Comparison of ENCODE assay signal across 25 mouse cellular contexts in the genomic region with DNA sequence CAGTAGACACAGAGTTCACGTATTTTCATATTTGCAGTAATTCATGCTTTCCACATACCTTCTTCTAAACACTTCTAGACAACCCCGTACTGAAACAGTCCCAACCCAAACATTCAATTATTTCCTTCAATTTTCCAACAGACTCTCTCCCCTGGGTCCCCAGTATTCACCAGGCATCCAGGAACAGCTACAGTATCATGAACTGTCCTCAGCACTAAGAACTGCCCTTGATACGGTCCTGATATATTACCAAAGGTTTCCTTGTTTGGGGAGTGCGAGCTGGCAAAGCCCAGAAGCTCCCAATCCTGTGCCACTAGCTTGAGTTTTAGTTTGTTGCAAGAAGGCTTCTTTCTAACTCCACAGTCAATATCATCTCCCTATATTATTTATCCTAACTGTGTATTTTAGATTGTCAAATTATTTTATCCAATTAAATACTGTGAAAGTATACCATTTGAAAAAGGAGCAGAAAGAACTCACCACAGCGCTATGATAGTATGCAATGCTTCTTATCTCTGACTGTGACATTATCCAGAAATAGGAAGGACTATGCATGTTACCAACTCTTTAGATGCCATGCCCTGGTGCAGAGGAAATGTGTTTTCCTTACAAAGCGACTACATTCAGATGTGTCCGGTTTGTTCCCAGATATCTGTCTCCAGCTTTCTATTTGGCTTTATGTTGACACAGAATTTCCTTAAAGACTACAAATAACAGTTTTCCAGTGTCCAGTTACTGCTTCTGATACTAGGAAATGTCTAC.
DNase-seq lines count a peak whose midpoint lies in the region; ATAC-seq and TF ChIP-seq lines count a peak whose summit lies in the region.
"Had no signal": no experiment of that assay in that cellular context is flagged by ENCODE, and none has a peak within 500 bp of the region (broad histone marks: within the 10 kb centered on the region; RNA-seq: fewer than 3 reads in every experiment).

No protein-coding gene starts in this region.

- H3K36me3 ChIP-seq in heart, embryonic 11.5 days (ENCODE audit: control insufficient read depth, insufficient read depth, low read length), result no peaks in the 10 kb centered on the region
- H3K36me3 ChIP-seq in heart, adult 2 months (ENCODE audit: control insufficient read depth, insufficient read depth, low read length), result no peaks in the 10 kb centered on the region
- H3K36me3 ChIP-seq in heart, embryonic 13.5 days, result no peaks in the 10 kb centered on the region
- H3K36me3 ChIP-seq in heart, embryonic 15.5 days, result no peaks in the 10 kb centered on the region
- no peaks in the 10 kb centered on the region for H3K36me3 ChIP-seq in heart, postnatal 0 days (replicated peaks; ENCODE audit: control insufficient read depth, insufficient read depth, low read length)
- H3K36me3 ChIP-seq: embryonic facial prominence, embryonic 10.5 days; embryonic facial prominence, embryonic 12.5 days; G1E had no signal

- TF ChIP-seq EP300 in heart, adult 2 months (IDR thresholded peaks at IDR 0.05; ENCODE audit: insufficient read depth, low read depth, low read length), result no peak
- no peak for TF ChIP-seq EP300 in heart, postnatal 0 days (IDR thresholded peaks at IDR 0.05; ENCODE audit: low read depth)

- peak; percentile 65; the same call in 1 of the 2 replicates for ATAC-seq in heart, embryonic 11.5 days (replicated peaks; ENCODE audit: insufficient number of reproducible peaks, low FRiP score, low TSS enrichment)
- ATAC-seq in heart, embryonic 13.5 days (ENCODE audit: extremely low read depth, insufficient number of reproducible peaks, low FRiP score, low TSS enrichment), result no peak
- ATAC-seq in heart, embryonic 15.5 days (replicated peaks; ENCODE audit: insufficient number of reproducible peaks, insufficient read depth, low FRiP score, low read depth), result peak; percentile 76
- peak; percentile 51; the same call in 1 of the 2 replicates for ATAC-seq in heart, postnatal 0 days (ENCODE audit: insufficient read depth, low read depth)
- ATAC-seq: activated CD4-positive, CD25-positive, alpha-beta regulatory T cell, adult 4 months; CD4-positive, CD25-positive, alpha-beta regulatory T cell, adult 4 months; forebrain, embryonic 13.5 days; Patski had no signal

- no peak overlapping the region for H3K4me3 ChIP-seq in heart, embryonic 11.5 days (ENCODE audit: low read depth, low read length)
- no peak overlapping the region for H3K4me3 ChIP-seq in heart, adult 2 months
- no peak overlapping the region for H3K4me3 ChIP-seq in heart, embryonic 13.5 days
- no peak overlapping the region for H3K4me3 ChIP-seq in heart, embryonic 15.5 days
- H3K4me3 ChIP-seq in heart, postnatal 0 days (ENCODE audit: low read depth, low read length), result no peak overlapping the region
- H3K4me3 ChIP-seq: embryonic facial prominence, embryonic 10.5 days; embryonic facial prominence, embryonic 12.5 days; forebrain, embryonic 13.5 days had no signal

- no peak for DNase-seq in heart, adult 2 months
- DNase-seq in heart, adult 9 months (ENCODE audit: low spot score in 2 of 2), result no peak
- no peak for DNase-seq in heart, postnatal 25 days (ENCODE audit: low spot score)
- DNase-seq in heart, postnatal 0 days (ENCODE audit: low spot score), result peak; percentile 28
- no peak for DNase-seq in heart, adult 11 months
- DNase-seq: adrenal gland, adult 8-10 months; adrenal gland, postnatal 14 days; adrenal gland, postnatal 36 days; B cell, adult 2 months; cerebellum, adult 11-12 months; cerebellum, adult 2 months; cerebellum, adult 9-10 months; cerebellum, postnatal 10 days; cerebellum, postnatal 25 days had no signal

- TF ChIP-seq CTCF in heart, adult 2 months (IDR thresholded peaks at IDR 0.05), result no peak
- TF ChIP-seq CTCF in heart, postnatal 0 days (IDR thresholded peaks at IDR 0.05; ENCODE audit: low read depth), result no peak

- H3K79me2 ChIP-seq in heart, adult 2 months (replicated peaks; ENCODE audit: control insufficient read depth, insufficient read depth, low read length), result no peaks in the 10 kb centered on the region

- WGBS in heart, embryonic 11.5 days (ENCODE audit: insufficient replicate concordance), result 32% methylated on average over 7 of the region's 7 CpGs
- WGBS in heart, adult 2 months, result 43% methylated on average over 7 of the region's 7 CpGs
- WGBS in heart, embryonic 13.5 days, result 34% methylated on average over 7 of the region's 7 CpGs
- WGBS in heart, embryonic 15.5 days, result 37% methylated on average over 7 of the region's 7 CpGs
- 30% methylated on average over 7 of the region's 7 CpGs for WGBS in heart, postnatal 0 days

- H3K27me3 ChIP-seq in heart, embryonic 11.5 days (ENCODE audit: control insufficient read depth, insufficient read depth, low read length), result 0 out of 2 replicates have a peak, but pooled peaks cover 2% of the 10 kb centered on the region
- no peaks in the 10 kb centered on the region for H3K27me3 ChIP-seq in heart, adult 2 months (ENCODE audit: control insufficient read depth, insufficient read depth, low read length)
- no peaks in the 10 kb centered on the region for H3K27me3 ChIP-seq in heart, embryonic 13.5 days (replicated peaks)
- no peaks in the 10 kb centered on the region for H3K27me3 ChIP-seq in heart, embryonic 15.5 days
- H3K27me3 ChIP-seq in heart, postnatal 0 days (ENCODE audit: control insufficient read depth, insufficient read depth, low read length), result no peaks in the 10 kb centered on the region
- H3K27me3 ChIP-seq: CH12.LX; embryonic facial prominence, embryonic 12.5 days had no signal

- H3K9me3 ChIP-seq in heart, embryonic 11.5 days (replicated peaks; ENCODE audit: control insufficient read depth, low read length), result no peaks in the 10 kb centered on the region
- no peaks in the 10 kb centered on the region for H3K9me3 ChIP-seq in heart, embryonic 13.5 days
- no peaks in the 10 kb centered on the region for H3K9me3 ChIP-seq in heart, embryonic 15.5 days (replicated peaks)
- H3K9me3 ChIP-seq in heart, postnatal 0 days (replicated peaks; ENCODE audit: control insufficient read depth, low read length), result no peaks in the 10 kb centered on the region
- H3K9me3 ChIP-seq: embryonic facial prominence, embryonic 10.5 days; embryonic facial prominence, embryonic 12.5 days; forebrain, embryonic 13.5 days; G1E had no signal

- TF ChIP-seq POLR2A in heart, adult 2 months (IDR thresholded peaks at IDR 0.05; ENCODE audit: insufficient read depth, low read depth, low read length), result no peak

- intact Hi-C loops in heart, adult 2 months (cut with DNase I), result no loop called here
- intact Hi-C loops in heart, postnatal 25 days (cut with DNase I), result no loop called here

- H3K4me1 ChIP-seq in heart, embryonic 11.5 days (ENCODE audit: control insufficient read depth, insufficient read depth, low read length), result peaks cover 32% of the 10 kb centered on the region
- H3K4me1 ChIP-seq in heart, adult 2 months (ENCODE audit: control insufficient read depth, insufficient read depth, low read length), result no peaks in the 10 kb centered on the region; the same call in 1 of the 2 replicates
- H3K4me1 ChIP-seq in heart, embryonic 13.5 days, result peaks cover 53% of the 10 kb centered on the region
- H3K4me1 ChIP-seq in heart, embryonic 15.5 days (replicated peaks), result peaks cover 22% of the 10 kb centered on the region
- peaks cover 11% of the 10 kb centered on the region; the same call in 1 of the 2 replicates for H3K4me1 ChIP-seq in heart, postnatal 0 days (ENCODE audit: control insufficient read depth, insufficient read depth)

- H3K9ac ChIP-seq in heart, embryonic 11.5 days (ENCODE audit: low read depth, low read length), result no peak overlapping the region
- no peak overlapping the region for H3K9ac ChIP-seq in heart, adult 2 months (ENCODE audit: low read depth, low read length)
- no peak overlapping the region for H3K9ac ChIP-seq in heart, embryonic 13.5 days
- no peak overlapping the region for H3K9ac ChIP-seq in heart, embryonic 15.5 days
- no peak overlapping the region for H3K9ac ChIP-seq in heart, postnatal 0 days (replicated peaks; ENCODE audit: low read depth, low read length)
- H3K9ac ChIP-seq: embryonic facial prominence, embryonic 12.5 days; forebrain, embryonic 13.5 days had no signal

- H3K27ac ChIP-seq in heart, embryonic 11.5 days (ENCODE audit: low read depth, low read length), result peak overlapping the region; percentile 55
- H3K27ac ChIP-seq in heart, adult 2 months, result no peak overlapping the region
- peak overlapping the region; percentile 71 for H3K27ac ChIP-seq in heart, embryonic 13.5 days (replicated peaks)
- H3K27ac ChIP-seq in heart, embryonic 15.5 days, result 0 out of 2 replicates have a peak overlapping the region, but pooled peaks have one; percentile 4
- H3K27ac ChIP-seq in heart, postnatal 0 days (ENCODE audit: low read depth), result no peak overlapping the region
- H3K27ac ChIP-seq: embryonic facial prominence, embryonic 10.5 days; embryonic facial prominence, embryonic 12.5 days; forebrain, embryonic 13.5 days had no signal

- H3K4me2 ChIP-seq in heart, embryonic 11.5 days, result no peak overlapping the region
- peak overlapping the region; percentile 24; the same call in 1 of the 2 replicates for H3K4me2 ChIP-seq in heart, embryonic 13.5 days
- no peak overlapping the region for H3K4me2 ChIP-seq in heart, embryonic 15.5 days
- H3K4me2 ChIP-seq in heart, postnatal 0 days (ENCODE audit: low read depth, low read length), result no peak overlapping the region
- H3K4me2 ChIP-seq: embryonic facial prominence, embryonic 12.5 days; forebrain, embryonic 13.5 days had no signal

Comparison
In these comparisons a context has a peak if more than half of its experiments do, and no peak if none do; other contexts are left out.
1. H3K27ac ChIP-seq: peak in heart, embryonic 11.5 days (single experiment), heart, embryonic 13.5 days (single experiment) and heart, embryonic 15.5 days (single experiment); none in heart, adult 2 months (single experiment) and heart, postnatal 0 days (single experiment).